Mouse (Mus musculus) heart, embryonic 11.5 days (tissue): ENCODE results near the gene Dyrk1a. TPM values are rescaled to one million over a fixed set of nuclear protein-coding genes. Genes with fewer than 3 reads are reported as not detected.

Experiments used
- ATAC-seq: fragments of 200-750 bp; cut with Nextera tagmentation; replicated peaks from 2 replicates; pipeline ENCODE4 v1.8.0; 2017; ENCODE audit warnings: moderate library complexity; ENCODE audit not compliant: insufficient number of reproducible peaks, low FRiP score, low TSS enrichment
- H3K27ac ChIP-seq: fragments of 300-500 bp; sonication (generic); 2 replicates; pipeline ENCODE4 v1.5.1; 2014; ENCODE audit warnings: mild to moderate bottlenecking, low read depth, low read length
- H3K27me3 ChIP-seq: fragments of 300-500 bp; sonication (generic); 2 replicates; pipeline ENCODE4 v1.6.1; 2014; ENCODE audit warnings: mild to moderate bottlenecking, low read length, mixed read lengths; ENCODE audit not compliant: control insufficient read depth, insufficient read depth
- H3K36me3 ChIP-seq: fragments of 300-500 bp; sonication (generic); 2 replicates; pipeline ENCODE4 v1.6.1; 2014; ENCODE audit warnings: mild to moderate bottlenecking, low read length, moderate library complexity, mixed read lengths; ENCODE audit not compliant: control insufficient read depth, insufficient read depth
- H3K4me1 ChIP-seq: fragments of 300-500 bp; sonication (generic); 2 replicates; pipeline ENCODE4 v1.6.1; 2014; ENCODE audit warnings: low read length; ENCODE audit not compliant: control insufficient read depth, insufficient read depth
- H3K4me2 ChIP-seq: fragments of 300-500 bp; sonication (generic); 2 replicates; pipeline ENCODE4 v1.6.1; 2014; ENCODE audit warnings: mild to moderate bottlenecking, moderate library complexity
- H3K4me3 ChIP-seq: fragments of 300-500 bp; sonication (generic); 2 replicates; pipeline ENCODE4 v1.5.1; 2014; ENCODE audit warnings: low read depth, low read length
- H3K9ac ChIP-seq: fragments of 300-500 bp; sonication (generic); 2 replicates; pipeline ENCODE4 v1.6.1; 2014; ENCODE audit warnings: mild to moderate bottlenecking, low read depth, low read length, moderate library complexity
- H3K9me3 ChIP-seq: fragments of 300-500 bp; sonication (generic); replicated peaks from 2 replicates; pipeline ENCODE4 v1.6.1; 2016; ENCODE audit warnings: low read length; ENCODE audit not compliant: control insufficient read depth
- WGBS: fragments of 180-500 bp; shearing (Covaris S2); extraction: QIAGEN DNeasy Blood & Tissue Kit; methylation state at CpG from one replicate; pipeline ENCODE4 v1.1.7; 2014; ENCODE audit not compliant: insufficient replicate concordance; 5-methylcytosine and 5-hydroxymethylcytosine counted together
- polyA plus RNA-seq: library from polyadenylated mRNA; unstranded; fragments of >200 nt; fragmentation: Nextera tagmentation; extraction: Ambion mirVana; gene quantifications from 2 replicates; pipeline ENCODE4 v1.2.1, GENCODE M21; 2014

Gene Dyrk1a
- polyA plus RNA-seq, 1 experiment from 2014 or later: 11.6 TPM

- Histone ChIP-seq H3K27ac (no peak overlapping the region), H3K4me3 (no peak overlapping the region), H3K27me3 (no peaks in the 10 kb centered on the region), H3K9me3 (no peaks in the 10 kb centered on the region), H3K4me1 (peaks cover 66% of the 10 kb centered on the region), H3K9ac (no peak overlapping the region), H3K4me2 (no peak overlapping the region; the same call in 1 of the 2 replicates), H3K36me3 (no peaks in the 10 kb centered on the region)
- WGBS: 72% methylated on average over 3 of the region's 3 CpGs
- no peak for ATAC-seq
These were observed 21.7 kb downstream of the Dyrk1a start for GRCm38 (mm10) chr16:94591536-94591935.

GRCm38 (mm10) chr16:94596633-94597032, 26.8 kb downstream of the Dyrk1a start:
- Histone ChIP-seq H3K27me3 (no peaks in the 10 kb centered on the region), H3K4me1 (peaks cover 52% of the 10 kb centered on the region), H3K9ac (no peak overlapping the region), H3K4me2 (no peak overlapping the region), H3K4me3 (no peak overlapping the region), H3K36me3 (no peaks in the 10 kb centered on the region), H3K9me3 (no peaks in the 10 kb centered on the region), H3K27ac (no peak overlapping the region)
- WGBS: 55% methylated on average over 2 of the region's 2 CpGs
- ATAC-seq: no peak

GRCm38 (mm10) chr16:94597640-94598039, 27.8 kb downstream of the Dyrk1a start:
- Histone ChIP-seq H3K36me3 (no peaks in the 10 kb centered on the region), H3K4me1 (peaks cover 55% of the 10 kb centered on the region), H3K4me3 (no peak overlapping the region), H3K4me2 (no peak overlapping the region), H3K9me3 (no peaks in the 10 kb centered on the region), H3K9ac (no peak overlapping the region), H3K27me3 (no peaks in the 10 kb centered on the region), H3K27ac (no peak overlapping the region)
- ATAC-seq: no peak
- 26% methylated on average over 1 of the region's 1 CpGs for WGBS

GRCm38 (mm10) chr16:94599977-94600724, 30.3 kb downstream of the Dyrk1a start:
- Histone ChIP-seq H3K27ac (peak overlapping the region; percentile 29; the same call in 1 of the 2 replicates), H3K9ac (no peak overlapping the region), H3K4me2 (peak overlapping the region; percentile 29; the same call in 1 of the 2 replicates), H3K9me3 (no peaks in the 10 kb centered on the region), H3K4me1 (peaks cover 68% of the 10 kb centered on the region), H3K4me3 (no peak overlapping the region), H3K36me3 (no peaks in the 10 kb centered on the region), H3K27me3 (no peaks in the 10 kb centered on the region)
- WGBS: 25% methylated on average over 6 of the region's 6 CpGs
- no peak for ATAC-seq

GRCm38 (mm10) chr16:94601089-94601488, 31.3 kb downstream of the Dyrk1a start:
- H3K4me2 ChIP-seq: peak overlapping the region; percentile 39
- H3K9me3 ChIP-seq: no peaks in the 10 kb centered on the region
- H3K27ac ChIP-seq: peak overlapping the region; percentile 74
- no peak overlapping the region for H3K4me3 ChIP-seq
- WGBS: 68% methylated on average over 5 of the region's 5 CpGs
- H3K9ac ChIP-seq: no peak overlapping the region
- no peaks in the 10 kb centered on the region for H3K36me3 ChIP-seq
- ATAC-seq: no peak
- peaks cover 68% of the 10 kb centered on the region for H3K4me1 ChIP-seq
- no peaks in the 10 kb centered on the region for H3K27me3 ChIP-seq

- Histone ChIP-seq H3K4me1 (peaks cover 67% of the 10 kb centered on the region), H3K27me3 (no peaks in the 10 kb centered on the region), H3K9me3 (no peaks in the 10 kb centered on the region), H3K27ac (peak overlapping the region; percentile 74), H3K4me2 (peak overlapping the region; percentile 39), H3K4me3 (0 out of 2 replicates have a peak overlapping the region, but pooled peaks have one; percentile 8), H3K36me3 (no peaks in the 10 kb centered on the region), H3K9ac (no peak overlapping the region)
- 6% methylated on average over 6 of the region's 6 CpGs for WGBS
- ATAC-seq: peak; percentile 31; the same call in 1 of the 2 replicates
These were observed 31.7 kb downstream of the Dyrk1a start for GRCm38 (mm10) chr16:94601540-94601953.

GRCm38 (mm10) chr16:94602188-94602587, 32.4 kb downstream of the Dyrk1a start:
- ATAC-seq: no peak

GRCm38 (mm10) chr16:94602730-94603129, 32.9 kb downstream of the Dyrk1a start:
- Histone ChIP-seq H3K9ac (no peak overlapping the region), H3K4me3 (no peak overlapping the region), H3K4me1 (peaks cover 73% of the 10 kb centered on the region), H3K4me2 (peak overlapping the region; percentile 1; the same call in 1 of the 2 replicates), H3K36me3 (no peaks in the 10 kb centered on the region), H3K27me3 (no peaks in the 10 kb centered on the region), H3K9me3 (no peaks in the 10 kb centered on the region), H3K27ac (peak overlapping the region; percentile 24; the same call in 1 of the 2 replicates)
- no peak for ATAC-seq
- WGBS: 30% methylated on average over 4 of the region's 4 CpGs

More at GRCm38 (mm10) chr16:94602188-94602587, 32.4 kb downstream of the Dyrk1a start:
- Histone ChIP-seq H3K4me1 (peaks cover 69% of the 10 kb centered on the region), H3K4me3 (no peak overlapping the region), H3K9ac (no peak overlapping the region), H3K4me2 (peak overlapping the region; percentile 11; the same call in 1 of the 2 replicates), H3K27ac (peak overlapping the region; percentile 74; the same call in 1 of the 2 replicates), H3K36me3 (no peaks in the 10 kb centered on the region), H3K9me3 (no peaks in the 10 kb centered on the region), H3K27me3 (no peaks in the 10 kb centered on the region)
- 78% methylated on average over 1 of the region's 1 CpGs for WGBS
